Mouse (Mus musculus): Measurements from ENCODE around the gene Calhm3. TPM values are rescaled to one million over a fixed set of nuclear protein-coding genes. Genes with fewer than 3 reads are reported as not detected.
A peak's percentile ranks its signal among the peaks of the same experiment; 100 is the strongest.
"Not testable (repeated sequence)": the region's sequence is repeated elsewhere in the genome, so short reads cannot be mapped to it uniquely, and the experiment has no call there.

The Calhm3 gene
- polyA plus RNA-seq, 1 experiment from 2014 or later, result not detected

GRCm38 (mm10) chr19:47163176-47163744 is 5.7 kb upstream of the Calhm3 start:
- Histone ChIP-seq H3K4me2 (no peak overlapping the region), H3K27me3 (replicated peaks) (peaks cover 12% of the 10 kb centered on the region; the same call in 1 of the 2 replicates), H3K36me3 (no peaks in the 10 kb centered on the region), H3K9ac (no peak overlapping the region), H3K4me1 (0 out of 2 replicates have a peak, but pooled peaks cover 2% of the 10 kb centered on the region), H3K9me3 (replicated peaks) (no peaks in the 10 kb centered on the region), H3K27ac (no peak overlapping the region), H3K4me3 (no peak overlapping the region)
- ATAC-seq, result no peak
- WGBS (ENCODE audit: insufficient replicate concordance), result 81% methylated on average over 6 of the region's 6 CpGs

DNA sequence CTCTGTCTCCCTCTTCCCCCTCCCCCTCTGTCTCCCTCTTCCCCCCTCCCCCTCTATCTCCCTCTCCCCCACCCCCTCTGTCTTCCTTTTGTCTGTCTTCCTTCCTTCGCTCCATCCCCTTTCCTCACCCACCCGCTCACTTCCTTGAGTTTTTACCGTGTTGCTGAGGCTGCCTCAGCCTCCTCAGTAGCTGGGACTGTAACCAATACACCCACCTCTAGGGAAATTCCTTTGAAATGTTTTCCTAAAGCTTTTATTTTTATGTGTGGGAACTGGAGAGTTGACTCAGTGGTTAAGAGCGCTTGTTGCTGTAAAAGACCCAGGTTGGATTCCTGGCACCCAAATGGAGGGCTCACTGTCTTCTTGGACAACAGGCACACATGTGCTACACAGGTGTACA is 4.1 kb upstream of the Calhm3 start:
- no peaks in the 10 kb centered on the region for H3K4me1 ChIP-seq
- no peaks in the 10 kb centered on the region for H3K9me3 ChIP-seq (replicated peaks)
- H3K4me3 ChIP-seq, result no peak overlapping the region
- WGBS (ENCODE audit: insufficient replicate concordance), result 56% methylated on average over 4 of the region's 4 CpGs
- no peak overlapping the region for H3K4me2 ChIP-seq
- H3K36me3 ChIP-seq, result no peaks in the 10 kb centered on the region
- H3K9ac ChIP-seq, result no peak overlapping the region
- H3K27ac ChIP-seq, result no peak overlapping the region
- H3K27me3 ChIP-seq (replicated peaks), result peaks cover 6% of the 10 kb centered on the region; the same call in 1 of the 2 replicates
- ATAC-seq, result no peak

- no peak overlapping the region for H3K27ac ChIP-seq
- peaks cover 41% of the 10 kb centered on the region for H3K27me3 ChIP-seq (replicated peaks)
- no peak for ATAC-seq
- H3K9ac ChIP-seq, result no peak overlapping the region
- H3K36me3 ChIP-seq, result no peaks in the 10 kb centered on the region
- WGBS (ENCODE audit: insufficient replicate concordance), result 69% methylated on average over 7 of the region's 7 CpGs
- no peaks in the 10 kb centered on the region for H3K9me3 ChIP-seq (replicated peaks)
- H3K4me1 ChIP-seq, result no peaks in the 10 kb centered on the region
- no peak overlapping the region for H3K4me2 ChIP-seq
- H3K4me3 ChIP-seq, result no peak overlapping the region
These were observed 3.8 kb downstream of the Calhm3 start for GRCm38 (mm10) chr19:47153767-47154166.

- H3K4me1 ChIP-seq, result no peaks in the 10 kb centered on the region
- no peaks in the 10 kb centered on the region for H3K36me3 ChIP-seq
- H3K27me3 ChIP-seq (replicated peaks), result peaks cover 49% of the 10 kb centered on the region
- H3K4me3 ChIP-seq, result no peak overlapping the region
- H3K4me2 ChIP-seq, result peak overlapping the region; percentile 29
- no peaks in the 10 kb centered on the region for H3K9me3 ChIP-seq (replicated peaks)
- ATAC-seq, result no peak
- H3K27ac ChIP-seq, result no peak overlapping the region
- WGBS (ENCODE audit: insufficient replicate concordance), result 56% methylated on average over 12 of the region's 12 CpGs
- no peak overlapping the region for H3K9ac ChIP-seq
These were observed 5.5 kb downstream of the Calhm3 start for GRCm38 (mm10) chr19:47152062-47152369.

DNA sequence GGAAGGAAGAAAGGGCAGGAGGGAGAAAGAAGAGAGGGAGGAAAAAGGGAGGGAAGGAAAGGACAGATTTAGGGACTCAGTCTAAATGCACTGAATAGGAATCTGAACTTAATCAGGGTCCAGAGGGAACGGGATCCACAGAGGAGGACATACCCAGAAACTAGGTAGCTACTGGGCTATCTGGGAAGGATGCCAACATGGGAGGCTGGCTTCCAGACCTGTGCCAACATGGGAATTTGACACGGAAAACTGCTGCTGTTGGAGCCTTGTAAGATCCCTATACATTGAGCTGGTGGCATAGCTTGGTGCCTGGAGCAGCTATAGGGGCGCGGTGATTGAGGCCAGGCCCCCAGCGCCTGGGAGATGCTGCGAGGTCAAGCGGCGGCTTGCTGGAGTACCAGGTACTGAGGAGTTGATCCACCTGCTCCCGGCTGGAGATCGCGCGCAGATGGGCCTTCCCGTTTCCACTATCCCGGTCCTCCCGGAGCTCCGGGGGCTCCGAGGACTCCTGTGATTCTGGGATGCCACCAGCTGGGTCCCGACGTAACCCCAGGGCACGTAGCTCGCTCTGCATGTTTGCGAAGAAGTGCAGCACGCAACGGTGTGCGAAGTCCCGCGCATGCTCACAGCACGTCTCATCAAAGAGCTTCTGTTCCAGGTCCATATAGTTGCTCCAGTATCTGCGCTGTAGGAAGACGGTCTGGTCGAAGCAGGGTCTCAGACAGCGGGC is 6.1 kb downstream of the Calhm3 start:
- Histone ChIP-seq H3K27me3 (replicated peaks) (peaks cover 49% of the 10 kb centered on the region), H3K27ac (no peak overlapping the region), H3K9me3 (replicated peaks) (no peaks in the 10 kb centered on the region), H3K36me3 (no peaks in the 10 kb centered on the region), H3K4me2 (peak overlapping the region; percentile 29), H3K9ac (no peak overlapping the region), H3K4me1 (no peaks in the 10 kb centered on the region), H3K4me3 (no peak overlapping the region)
- 24% methylated on average over 32 of the region's 32 CpGs for WGBS (ENCODE audit: insufficient replicate concordance)
- ATAC-seq, result no peak

DNA sequence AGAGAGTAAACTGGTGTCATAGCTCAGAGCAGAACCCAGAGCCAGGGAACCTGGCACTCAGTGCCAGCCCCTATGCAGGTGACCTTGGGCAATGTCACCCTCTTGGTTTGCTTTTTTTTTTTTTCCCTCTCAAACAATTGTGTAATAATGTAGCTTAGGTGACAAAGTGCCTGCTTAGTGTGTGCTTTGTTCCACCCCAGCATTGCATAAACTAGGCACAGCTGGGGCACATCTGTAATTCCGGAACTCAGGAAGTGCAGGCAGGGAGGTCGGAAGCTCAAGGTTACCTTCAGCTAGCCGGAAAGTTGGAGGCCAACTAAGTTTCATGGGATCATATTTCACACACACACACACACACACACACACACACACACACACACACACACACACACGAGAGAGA is 7.7 kb downstream of the Calhm3 start:
- ATAC-seq, result no peak
- WGBS (ENCODE audit: insufficient replicate concordance), result 47% methylated on average over 4 of the region's 4 CpGs
- no peak overlapping the region for H3K9ac ChIP-seq
- H3K4me2 ChIP-seq, result no peak overlapping the region
- H3K4me3 ChIP-seq, result no peak overlapping the region
- no peaks in the 10 kb centered on the region for H3K36me3 ChIP-seq
- no peak overlapping the region for H3K27ac ChIP-seq
- peaks cover 49% of the 10 kb centered on the region for H3K27me3 ChIP-seq (replicated peaks)
- H3K9me3 ChIP-seq (replicated peaks), result no peaks in the 10 kb centered on the region
- no peaks in the 10 kb centered on the region for H3K4me1 ChIP-seq

DNA sequence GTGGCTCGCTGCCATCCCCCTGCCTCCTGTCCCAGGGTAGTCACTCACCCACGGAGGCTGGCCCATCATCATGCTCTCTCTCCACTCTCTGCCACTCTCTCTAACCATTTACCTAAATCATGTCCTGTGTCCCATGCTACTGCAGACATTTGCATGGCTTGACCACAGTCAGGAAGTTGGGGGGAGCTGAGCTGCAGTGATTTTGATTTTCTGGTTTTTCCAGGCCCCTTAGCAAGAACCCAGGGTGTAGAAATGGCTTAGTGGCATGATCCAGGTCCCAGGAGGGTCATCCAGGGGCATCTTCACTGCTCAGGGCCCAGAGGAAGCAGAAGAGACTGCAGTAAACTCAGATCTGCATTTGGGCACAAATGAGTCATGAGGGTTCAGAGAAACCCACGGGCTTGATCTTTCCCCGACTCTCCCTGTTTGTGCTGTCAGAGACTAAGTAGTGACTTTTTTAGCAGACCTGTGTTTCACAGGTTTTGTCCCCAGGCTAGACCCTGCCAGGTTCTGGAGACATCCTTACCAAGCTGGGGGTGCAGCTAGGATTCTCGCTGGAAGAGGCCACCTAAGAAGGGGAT is 9.2 kb downstream of the Calhm3 start:
- Histone ChIP-seq H3K4me1 (no peaks in the 10 kb centered on the region), H3K9ac (no peak overlapping the region), H3K9me3 (replicated peaks) (no peaks in the 10 kb centered on the region), H3K4me3 (no peak overlapping the region), H3K4me2 (no peak overlapping the region), H3K27ac (no peak overlapping the region), H3K36me3 (no peaks in the 10 kb centered on the region), H3K27me3 (replicated peaks) (peaks cover 56% of the 10 kb centered on the region)
- WGBS (ENCODE audit: insufficient replicate concordance), result 51% methylated on average over 5 of the region's 5 CpGs
- ATAC-seq, result no peak

- 90% methylated on average over 6 of the region's 6 CpGs for WGBS (ENCODE audit: insufficient replicate concordance)
- Histone ChIP-seq H3K4me1 (no peaks in the 10 kb centered on the region), H3K4me2 (no peak within 1 kb of the TSS), H3K36me3 (no peaks in the 10 kb centered on the region), H3K4me3 (no peak within 1 kb of the TSS), H3K9ac (no peak within 1 kb of the TSS), H3K27ac (no peak within 1 kb of the TSS), H3K27me3 (replicated peaks) (peaks cover 28% of the 10 kb centered on the region), H3K9me3 (replicated peaks) (no peaks in the 10 kb centered on the region)
- no peak for ATAC-seq
These were observed 13.4 kb downstream of the Calhm3 start, which contains the start of gene Calhm1 for GRCm38 (mm10) chr19:47144154-47144553. Gene Calhm1, minus strand, starts transcription at chr19:47144254.

DNA sequence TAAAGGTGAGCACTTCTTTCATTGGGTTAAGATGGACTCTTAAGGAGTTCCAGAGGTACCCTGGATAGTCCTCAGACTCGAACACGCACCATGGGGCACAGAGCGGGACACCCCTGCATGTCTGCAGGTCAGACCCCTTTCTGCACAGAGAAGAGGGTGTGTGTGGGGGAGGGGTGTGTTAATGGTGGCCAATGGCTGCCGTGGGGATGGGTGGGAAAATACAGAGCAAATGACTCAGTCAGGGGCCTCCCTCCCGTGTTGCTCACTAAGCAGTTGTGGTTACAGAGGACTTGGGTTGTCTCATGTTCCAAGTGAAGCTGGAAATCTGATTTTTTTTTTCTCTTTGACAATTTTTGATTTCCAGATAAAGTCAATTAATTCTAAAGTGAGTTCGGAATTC is 15.1 kb downstream of the Calhm3 start:
- Histone ChIP-seq H3K4me1 (peaks cover 11% of the 10 kb centered on the region), H3K9ac (no peak overlapping the region), H3K36me3 (no peaks in the 10 kb centered on the region), H3K27ac (no peak overlapping the region), H3K9me3 (replicated peaks) (no peaks in the 10 kb centered on the region), H3K27me3 (replicated peaks) (peaks cover 33% of the 10 kb centered on the region), H3K4me3 (no peak overlapping the region), H3K4me2 (no peak overlapping the region)
- no peak for ATAC-seq
- 52% methylated on average over 6 of the region's 6 CpGs for WGBS (ENCODE audit: insufficient replicate concordance)

DNA sequence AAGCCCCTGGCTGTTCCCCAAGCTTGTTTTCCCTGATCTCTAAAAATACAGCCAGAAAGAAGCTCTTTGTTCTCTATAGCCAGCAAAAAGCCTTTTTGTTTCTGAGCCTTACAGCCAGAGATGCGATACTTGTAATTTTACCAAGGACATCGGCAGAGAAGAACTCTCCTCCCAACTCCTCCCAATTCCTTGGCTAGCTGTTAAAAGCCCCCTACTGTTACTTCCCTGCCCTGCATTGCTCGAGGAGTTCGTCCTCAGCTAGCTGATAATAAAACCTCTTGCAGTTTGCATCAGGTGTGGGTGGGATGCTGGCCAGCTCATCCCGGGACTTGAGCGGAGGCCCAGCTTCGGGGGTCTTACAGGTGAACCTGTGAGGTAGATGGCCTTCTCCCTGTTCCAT is 18.0 kb downstream of the Calhm3 start:
- H3K9me3 ChIP-seq (replicated peaks); ATAC-seq; H3K9ac ChIP-seq; H3K27ac ChIP-seq; H3K4me2 ChIP-seq; H3K36me3 ChIP-seq; H3K4me3 ChIP-seq: not testable (repeated sequence)
- WGBS (ENCODE audit: insufficient replicate concordance), result 36% methylated on average over 7 of the region's 7 CpGs
- H3K4me1 ChIP-seq, result peaks cover 31% of the 10 kb centered on the region
- H3K27me3 ChIP-seq (replicated peaks), result peaks cover 37% of the 10 kb centered on the region

- 2% methylated on average over 28 of the region's 28 CpGs for WGBS (ENCODE audit: insufficient replicate concordance)
- Histone ChIP-seq H3K4me1 (peaks cover 40% of the 10 kb centered on the region), H3K4me2 (peak within 1 kb of the TSS; percentile 63), H3K27me3 (replicated peaks) (peaks cover 29% of the 10 kb centered on the region), H3K4me3 (peak within 1 kb of the TSS; percentile 46), H3K9ac (peak within 1 kb of the TSS; percentile 59), H3K27ac (peak within 1 kb of the TSS; percentile 66), H3K36me3 (peaks cover 12% of the 10 kb centered on the region), H3K9me3 (replicated peaks) (no peaks in the 10 kb centered on the region)
- ATAC-seq, result no peak
These were observed 19.7 kb downstream of the Calhm3 start, which contains the start of gene Calhm2 for GRCm38 (mm10) chr19:47137771-47138421. Gene Calhm2, minus strand, starts transcription at chr19:47138294.

DNA sequence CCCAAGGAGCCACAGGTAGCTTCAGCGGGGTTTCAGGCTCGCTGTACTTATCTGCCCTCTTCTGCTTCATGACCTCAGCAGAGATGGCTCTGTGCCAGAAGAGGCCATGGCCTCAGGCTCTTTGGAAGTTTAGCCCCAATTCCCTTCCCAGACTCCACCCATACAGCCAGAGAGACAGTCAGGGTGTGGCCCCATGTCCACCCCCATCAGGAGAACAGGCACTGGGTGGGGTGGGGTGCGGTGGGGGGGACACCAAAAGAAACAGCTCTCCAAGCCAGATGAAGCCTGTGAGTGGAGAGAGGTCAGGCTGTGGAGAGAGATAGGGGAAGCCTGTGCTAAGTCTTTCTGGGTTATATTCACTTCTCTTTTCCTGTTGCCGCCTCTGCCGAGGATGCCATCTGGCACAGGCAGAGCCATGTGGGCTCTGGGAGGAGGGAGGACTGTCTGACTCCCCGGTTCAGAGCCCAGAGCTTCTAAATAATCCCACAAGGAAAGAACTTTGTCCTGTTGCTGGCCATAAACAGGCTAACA is 20.4 kb downstream of the Calhm3 start:
- Histone ChIP-seq H3K4me2 (peak overlapping the region; percentile 63), H3K9me3 (replicated peaks) (no peaks in the 10 kb centered on the region), H3K4me1 (peaks cover 41% of the 10 kb centered on the region), H3K27me3 (replicated peaks) (peaks cover 29% of the 10 kb centered on the region), H3K4me3 (peak overlapping the region; percentile 46), H3K9ac (peak overlapping the region; percentile 59; the same call in 1 of the 2 replicates), H3K36me3 (peaks cover 20% of the 10 kb centered on the region), H3K27ac (peak overlapping the region; percentile 66; the same call in 1 of the 2 replicates)
- 6% methylated on average over 6 of the region's 6 CpGs for WGBS (ENCODE audit: insufficient replicate concordance)
- 0 out of 2 replicates have a peak, but pooled peaks have one; percentile 22 for ATAC-seq

All from liver, embryonic 12.5 days (tissue).